Mouse (Mus musculus) heart, postnatal 0 days (tissue): ENCODE data around the gene Cubn.

ENCODE experiments used
- CTCF ChIP-seq: IDR thresholded peaks from 2 replicates; pipeline ENCODE4 v1.5.1; 2016; ENCODE audit warnings: antibody characterized with exemption, control low read depth, low read depth
- EP300 ChIP-seq: IDR thresholded peaks from 2 replicates; pipeline ENCODE4 v1.6.1; 2016; ENCODE audit warnings: antibody characterized with exemption, low read depth

DNA sequence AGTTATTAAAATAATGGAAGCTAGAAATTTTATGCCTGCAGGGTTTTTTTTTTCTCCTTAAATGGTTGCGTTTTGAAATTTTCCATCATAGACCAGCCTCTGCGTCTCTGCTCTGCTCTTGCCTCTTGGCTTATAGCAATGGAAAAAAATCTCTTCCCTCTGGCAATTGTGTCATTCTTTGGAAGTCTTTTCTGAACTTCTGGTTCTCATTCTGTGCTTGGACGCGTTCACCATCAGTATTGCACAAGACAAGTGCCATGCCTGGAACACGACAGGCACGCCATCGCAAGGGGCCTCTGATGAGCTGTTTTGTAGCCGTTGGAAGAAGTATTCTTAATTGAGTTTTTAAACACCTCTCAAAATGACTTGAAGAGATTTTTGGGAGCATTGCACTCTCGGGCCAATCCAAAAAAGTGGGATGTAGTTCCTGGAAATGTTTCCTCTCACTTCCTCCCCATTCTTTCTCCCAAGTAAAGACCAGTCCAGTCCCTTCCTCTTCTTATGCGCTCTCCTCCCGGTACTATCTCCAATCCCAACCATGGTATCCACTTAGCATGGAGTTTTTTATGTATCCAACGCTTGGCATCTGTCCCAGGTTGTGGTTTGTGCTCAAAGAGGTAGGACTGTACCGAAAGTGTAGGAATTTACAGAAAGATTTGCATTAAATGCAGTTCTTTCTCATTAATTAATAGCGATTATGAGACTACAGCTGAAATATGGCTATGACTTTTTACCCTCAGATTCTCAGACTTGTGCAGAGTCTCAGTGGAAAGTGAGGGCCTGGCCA, 69.4 kb downstream of the Cubn start:
- no peak for TF ChIP-seq EP300
- no peak for TF ChIP-seq CTCF
